Mouse (Mus musculus): ENCODE measurements around the gene Atrnl1.
A peak's percentile ranks its signal among the peaks of the same experiment; 100 is the strongest.

- TF ChIP-seq CTCF (IDR thresholded peaks at IDR 0.05; ENCODE audit: low read depth) (peak; percentile 81), EP300 (optimal IDR thresholded peaks at IDR 0.05) (no peak)
Measured at GRCm38 (mm10) chr19:57745579-57745978, 134.7 kb downstream of the Atrnl1 start.

Data from stomach, postnatal 0 days (tissue).